Mouse (Mus musculus): ENCODE data around the gene Ano6.

Ano6 gene

GRCm38 (mm10) chr15:95895699-95896098 is 105.1 kb downstream of the Ano6 start:
- DNase-seq: no peak

- DNase-seq: no peak
These were observed 107.0 kb downstream of the Ano6 start for GRCm38 (mm10) chr15:95897653-95898052.

- no peak for DNase-seq
These were observed 107.8 kb downstream of the Ano6 start for GRCm38 (mm10) chr15:95898438-95898837.

- no peak for DNase-seq
These were observed 111.8 kb downstream of the Ano6 start for GRCm38 (mm10) chr15:95902396-95902795.

GRCm38 (mm10) chr15:95904247-95904646 is 113.6 kb downstream of the Ano6 start:
- DNase-seq: peak; percentile 33 to 44

GRCm38 (mm10) chr15:95906017-95906749 is 115.5 kb downstream of the Ano6 start:
- DNase-seq: peak; percentile 78 to 81

- DNase-seq: no peak
These were observed 116.2 kb downstream of the Ano6 start for GRCm38 (mm10) chr15:95906891-95907290.

GRCm38 (mm10) chr15:95907337-95907736 is 116.7 kb downstream of the Ano6 start:
- peak; percentile 60 to 83 for DNase-seq

GRCm38 (mm10) chr15:95907909-95908308 is 117.3 kb downstream of the Ano6 start:
- no peak for DNase-seq

- DNase-seq: no peak
These were observed 119.6 kb downstream of the Ano6 start for GRCm38 (mm10) chr15:95910099-95910780.

GRCm38 (mm10) chr15:95914963-95915362 is 124.3 kb downstream of the Ano6 start:
- DNase-seq: no peak

GRCm38 (mm10) chr15:95915477-95915876 is 124.8 kb downstream of the Ano6 start:
- no peak for DNase-seq

GRCm38 (mm10) chr15:95917330-95917729 is 126.7 kb downstream of the Ano6 start:
- no peak for DNase-seq

- no peak for DNase-seq
These were observed 129.4 kb downstream of the Ano6 start for GRCm38 (mm10) chr15:95920047-95920446.

- DNase-seq: no peak
These were observed 130.4 kb downstream of the Ano6 start for GRCm38 (mm10) chr15:95921072-95921471.

GRCm38 (mm10) chr15:95921639-95922038 is 131.0 kb downstream of the Ano6 start:
- DNase-seq: no peak

GRCm38 (mm10) chr15:95922558-95922957 is 131.9 kb downstream of the Ano6 start:
- DNase-seq: no peak

- DNase-seq: no peak
These were observed 134.8 kb downstream of the Ano6 start for GRCm38 (mm10) chr15:95925334-95925986.

GRCm38 (mm10) chr15:95929087-95929486 is 138.4 kb downstream of the Ano6 start:
- DNase-seq: no peak

- peak; percentile 43 to 47 for DNase-seq
These were observed 140.6 kb downstream of the Ano6 start for GRCm38 (mm10) chr15:95931013-95931775.

GRCm38 (mm10) chr15:95932358-95932757 is 141.7 kb downstream of the Ano6 start:
- DNase-seq: peak; percentile 32 to 62

- no peak for DNase-seq
These were observed 144.5 kb downstream of the Ano6 start for GRCm38 (mm10) chr15:95935141-95935540.

- DNase-seq: peak in 1 of 2 experiments; percentile 43
These were observed 152.8 kb downstream of the Ano6 start for GRCm38 (mm10) chr15:95943470-95943869.
